Mouse (Mus musculus) erythroblast, adult 5-6 weeks (primary cell): ENCODE results near the gene Pdik1l. TPM values are rescaled to one million over a fixed set of nuclear protein-coding genes. Genes with fewer than 3 reads are reported as not detected.

ENCODE experiments used
- ATAC-seq: replicated peaks from 2 replicates; pipeline ENCODE4 v1.8.0; 2016; ENCODE audit warnings: moderate number of reproducible peaks, mild to moderate bottlenecking, moderate TSS enrichment, inconsistent platforms; ENCODE audit not compliant: poor library complexity, low FRiP score, severe bottlenecking
- total RNA-seq, 2 experiments: library from RNA; stranded (forward) in 1 of 2; stranded (reverse) in 1 of 2; fragments of 150-400 nt in 1 of 2; fragments of 200-764, 138-1000 nt in 1 of 2; gene quantifications; 2 replicates each; pipeline versions ENCODE4 v1.2.3 to v1.2.4; 2015 to 2017; ENCODE audit warnings: low replicate concordance in 2 of 2

The Pdik1l gene
- total RNA-seq, 2 experiments from 2014 or later = 9.8 to 16.2 TPM

DNA sequence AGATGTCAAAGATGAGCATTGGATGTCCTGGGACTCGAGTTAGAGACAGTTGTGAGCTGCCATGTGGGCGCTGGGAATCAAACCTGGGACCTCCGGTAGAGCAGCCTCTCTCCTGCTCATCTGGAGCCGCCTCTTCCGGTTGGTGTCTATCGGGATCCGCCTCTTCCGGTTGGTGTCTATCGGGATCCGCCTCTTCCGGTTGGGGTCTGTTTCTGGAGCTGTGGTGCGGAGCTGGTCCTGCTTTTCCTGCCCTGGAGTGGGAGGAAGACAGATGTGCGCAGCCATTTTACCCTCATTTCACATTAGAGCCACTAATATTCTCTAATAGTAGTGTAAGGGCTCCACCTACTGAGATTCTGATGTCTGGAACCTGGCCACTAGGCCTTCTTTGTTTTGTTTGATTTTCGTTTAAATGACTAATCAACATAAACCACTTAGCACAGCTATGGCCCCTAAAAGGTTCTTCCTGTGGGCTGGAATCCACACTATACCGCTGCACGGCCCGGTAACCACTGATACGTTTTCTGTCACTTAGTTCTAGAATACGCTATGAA is 19.5 kb downstream of the Pdik1l start:
- ATAC-seq = no peak

DNA sequence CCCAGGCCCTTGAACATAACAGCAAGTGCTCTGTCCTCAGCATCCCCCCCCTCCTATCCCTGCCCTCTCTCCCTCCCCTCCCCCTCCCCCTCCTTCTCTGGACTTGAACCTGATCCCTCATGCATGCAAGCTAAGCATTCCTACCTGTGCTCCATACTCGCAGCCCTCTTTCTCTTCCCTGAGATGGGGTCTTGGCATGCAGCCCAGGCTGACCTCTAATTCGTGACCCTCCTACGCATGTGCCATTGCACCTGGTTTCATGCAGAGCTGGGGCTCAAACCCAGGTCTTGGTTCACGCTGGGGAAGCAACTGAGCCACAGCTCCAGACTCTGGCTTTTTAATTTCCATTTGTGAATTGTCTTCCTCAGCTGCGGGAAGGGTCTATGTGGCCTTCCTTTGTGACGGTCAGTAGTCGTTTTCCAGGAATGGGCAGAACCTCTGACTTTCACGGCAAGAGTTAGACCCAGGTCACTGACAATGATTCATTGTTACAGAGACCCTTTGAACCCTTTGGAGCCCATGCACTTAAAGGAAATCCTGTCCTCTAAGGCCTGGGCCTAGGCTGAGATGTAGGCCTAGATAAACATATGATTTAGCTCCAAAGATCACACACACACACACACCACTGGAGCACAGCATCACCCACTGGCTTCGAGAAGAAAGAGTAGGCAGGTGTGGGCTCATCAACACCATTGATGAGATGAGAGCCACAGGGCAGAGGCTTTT is 21.7 kb downstream of the Pdik1l start:
- no peak for ATAC-seq

DNA sequence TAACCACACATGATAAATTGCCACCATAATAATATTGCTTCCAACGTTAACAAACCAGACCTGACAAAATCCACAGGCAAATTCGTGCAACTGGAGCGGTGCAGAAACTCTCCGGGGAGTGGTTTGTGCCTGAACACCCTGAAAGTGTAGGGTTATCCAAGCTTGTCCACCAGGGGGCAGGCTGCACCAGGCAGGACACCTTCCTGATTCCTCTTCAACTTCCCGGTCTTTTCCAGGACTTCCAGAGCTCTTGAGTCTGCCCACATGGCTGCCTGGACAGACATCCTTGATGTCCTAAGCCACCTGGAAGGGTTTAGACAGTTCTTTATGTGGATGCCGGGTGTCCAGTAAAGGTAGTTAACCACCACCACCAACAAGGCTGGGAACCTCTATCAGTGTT is 24.5 kb downstream of the Pdik1l start:
- peak; percentile 72 for ATAC-seq

DNA sequence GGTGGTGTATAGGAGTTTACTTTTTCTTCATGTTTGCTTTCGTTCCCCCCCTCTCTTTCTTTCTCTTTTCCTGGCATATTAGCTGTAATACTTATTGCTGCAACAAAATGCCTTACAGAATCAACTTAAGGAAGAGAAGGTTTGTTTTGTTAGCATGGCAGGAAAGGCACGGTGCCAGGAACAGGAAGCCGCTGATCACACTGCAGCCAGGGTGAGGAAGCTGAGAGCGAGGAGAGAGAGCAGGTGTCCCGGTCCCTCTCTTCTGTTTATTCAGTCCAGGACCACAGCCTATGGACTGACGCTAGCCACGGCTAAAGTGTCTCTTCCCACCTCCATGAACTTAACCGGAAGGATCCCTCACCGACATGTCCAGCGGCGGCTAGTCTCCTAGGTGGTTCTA is 29.3 kb downstream of the Pdik1l start:
- ATAC-seq = no peak

DNA sequence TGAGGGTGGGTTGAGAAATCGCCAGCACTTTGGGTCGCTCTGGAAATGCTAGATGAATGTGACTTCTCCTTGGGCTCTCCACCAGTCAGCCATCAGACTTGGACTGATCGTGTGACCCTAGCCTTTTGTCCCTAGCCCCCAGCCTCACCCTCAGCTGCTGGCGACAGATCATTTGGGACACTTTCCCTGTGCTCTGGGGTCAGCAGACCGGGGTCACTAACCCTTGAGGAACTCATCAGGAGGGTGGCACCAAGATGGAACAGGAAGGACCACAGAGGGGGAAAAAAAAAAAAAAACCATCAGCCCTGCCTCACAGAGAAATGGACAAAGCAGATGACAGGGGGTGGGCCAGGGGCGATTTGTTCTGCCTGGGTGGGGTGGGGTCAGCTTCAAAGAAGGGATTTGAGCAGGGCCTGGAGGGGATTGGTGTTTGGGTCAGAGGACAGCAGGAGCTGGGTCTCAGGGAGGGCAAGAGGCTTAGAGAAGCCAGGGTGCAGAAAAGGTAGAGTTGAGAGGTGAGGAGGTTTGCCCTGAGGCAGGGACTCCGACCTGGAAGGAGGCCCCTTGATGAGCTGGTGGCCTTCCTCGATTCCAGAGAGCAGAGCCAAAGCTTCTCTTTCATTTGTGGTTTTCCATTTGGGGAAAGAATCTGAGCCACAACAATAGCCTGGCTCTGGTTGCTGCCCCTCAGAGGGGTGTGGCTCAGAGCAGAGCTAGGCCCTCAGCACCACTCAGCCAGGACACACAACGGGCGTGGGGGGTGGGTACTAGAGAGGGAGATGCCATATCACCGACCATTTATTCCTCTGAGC is 30.3 kb downstream of the Pdik1l start:
- no peak for ATAC-seq

DNA sequence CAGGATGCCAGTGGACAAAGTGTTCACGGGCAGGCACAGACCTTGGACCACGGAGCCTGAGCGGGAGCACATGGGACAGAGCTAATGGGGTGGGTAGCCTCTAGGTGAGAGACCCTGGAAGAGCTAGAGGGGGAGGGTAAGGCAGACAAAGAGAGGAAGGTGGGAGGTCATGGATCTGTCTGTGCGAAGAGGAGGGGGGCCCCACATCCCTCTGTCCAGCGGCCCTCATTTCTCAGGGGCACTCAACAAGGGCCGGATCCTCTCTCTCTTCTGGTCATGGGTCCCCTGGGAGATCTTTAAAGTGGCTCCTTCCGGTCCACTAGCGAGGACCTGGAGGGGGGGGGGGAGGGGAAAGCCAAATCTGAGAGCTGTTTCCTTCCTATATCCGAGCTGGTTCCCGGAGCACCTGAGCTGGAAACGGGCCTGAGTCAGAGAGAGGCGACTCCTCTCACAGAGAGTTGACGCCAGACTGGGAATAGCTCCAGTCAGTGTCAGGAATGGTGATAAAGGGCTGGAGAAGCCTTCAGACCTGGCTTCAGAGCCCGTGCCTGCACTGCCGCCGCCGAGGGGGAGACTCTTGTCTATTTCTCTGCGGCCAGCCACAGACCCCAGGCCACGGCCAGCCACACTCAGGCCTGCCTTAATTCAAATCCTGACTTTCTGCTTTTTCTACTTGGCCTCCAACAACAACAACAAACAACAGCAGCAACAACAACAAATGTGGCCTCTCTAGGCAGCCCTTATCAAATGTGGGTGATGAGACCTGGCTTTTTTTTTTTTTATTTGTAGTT is 31.1 kb downstream of the Pdik1l start:
- no peak for ATAC-seq

DNA sequence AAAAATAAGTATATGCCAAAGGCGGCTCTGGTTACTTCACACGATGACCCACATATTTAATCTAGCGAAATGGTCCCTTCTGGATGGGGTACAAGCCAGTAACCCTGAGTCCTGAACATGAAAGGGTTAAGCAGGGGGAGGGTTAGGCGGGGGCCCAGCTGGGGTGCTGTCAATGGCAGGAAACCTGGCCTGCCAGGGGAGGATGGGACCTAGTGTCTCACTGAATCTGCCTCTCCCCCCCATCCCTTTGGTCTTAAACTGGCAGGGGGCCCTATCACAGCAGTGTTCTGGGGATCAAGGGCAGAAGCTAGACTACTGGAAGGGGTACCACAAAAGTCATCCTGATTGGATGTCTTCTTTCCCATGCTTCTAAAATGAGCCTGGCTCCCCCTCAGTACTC is 31.8 kb downstream of the Pdik1l start:
- no peak for ATAC-seq

DNA sequence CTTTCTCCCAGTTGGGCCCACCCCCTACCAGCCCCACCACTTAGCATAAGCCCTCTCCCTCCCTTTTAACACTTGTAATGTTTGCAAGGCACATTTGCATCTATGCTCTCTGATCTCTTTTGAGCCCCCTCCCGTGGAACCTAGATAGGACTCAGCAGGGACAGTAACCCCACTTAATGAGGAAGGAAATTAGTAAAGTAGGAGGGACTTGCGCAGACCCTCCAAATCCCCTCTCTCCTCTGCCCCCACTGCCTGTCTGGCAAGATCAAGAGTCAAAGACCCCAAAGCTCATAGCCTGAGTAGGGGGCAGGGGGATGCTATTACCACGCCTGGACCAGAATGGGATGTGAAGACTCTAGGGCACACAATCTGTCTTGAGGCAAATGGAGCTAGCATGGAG is 32.9 kb downstream of the Pdik1l start:
- ATAC-seq = no peak

DNA sequence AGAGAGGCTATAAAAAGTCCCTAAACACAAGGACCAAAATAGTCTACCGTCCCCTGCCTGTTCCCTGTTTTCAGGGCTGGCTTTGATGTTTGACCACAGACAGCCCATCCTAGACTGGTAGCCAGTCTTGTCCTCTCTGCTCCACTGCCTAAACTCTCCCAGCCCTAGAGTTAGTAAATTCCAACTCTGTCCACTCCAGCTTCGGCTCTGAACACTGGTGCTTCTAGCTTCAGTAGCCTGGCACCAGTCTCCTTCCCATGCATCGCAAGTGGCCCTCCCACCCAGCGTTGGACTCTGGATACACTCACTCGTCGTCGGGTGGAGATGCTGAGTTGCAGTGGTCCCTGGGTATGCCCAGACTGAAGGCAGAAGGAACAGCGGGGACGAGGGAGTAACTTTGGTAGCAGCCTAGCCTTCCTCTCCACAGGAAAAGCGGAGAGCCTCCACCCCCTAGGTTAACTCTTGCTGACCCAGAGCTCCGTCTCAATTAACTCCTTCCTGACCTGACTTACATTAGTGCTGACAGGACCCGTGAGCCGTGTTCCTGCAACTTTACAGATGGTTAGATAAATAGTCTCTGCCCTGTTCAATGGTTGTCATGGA is 33.9 kb downstream of the Pdik1l start, which contains the start of gene Grrp1:
Grrp1 (minus strand) TSS at position 385 of the 603 bp plus-strand sequence.
- no peak for ATAC-seq

DNA sequence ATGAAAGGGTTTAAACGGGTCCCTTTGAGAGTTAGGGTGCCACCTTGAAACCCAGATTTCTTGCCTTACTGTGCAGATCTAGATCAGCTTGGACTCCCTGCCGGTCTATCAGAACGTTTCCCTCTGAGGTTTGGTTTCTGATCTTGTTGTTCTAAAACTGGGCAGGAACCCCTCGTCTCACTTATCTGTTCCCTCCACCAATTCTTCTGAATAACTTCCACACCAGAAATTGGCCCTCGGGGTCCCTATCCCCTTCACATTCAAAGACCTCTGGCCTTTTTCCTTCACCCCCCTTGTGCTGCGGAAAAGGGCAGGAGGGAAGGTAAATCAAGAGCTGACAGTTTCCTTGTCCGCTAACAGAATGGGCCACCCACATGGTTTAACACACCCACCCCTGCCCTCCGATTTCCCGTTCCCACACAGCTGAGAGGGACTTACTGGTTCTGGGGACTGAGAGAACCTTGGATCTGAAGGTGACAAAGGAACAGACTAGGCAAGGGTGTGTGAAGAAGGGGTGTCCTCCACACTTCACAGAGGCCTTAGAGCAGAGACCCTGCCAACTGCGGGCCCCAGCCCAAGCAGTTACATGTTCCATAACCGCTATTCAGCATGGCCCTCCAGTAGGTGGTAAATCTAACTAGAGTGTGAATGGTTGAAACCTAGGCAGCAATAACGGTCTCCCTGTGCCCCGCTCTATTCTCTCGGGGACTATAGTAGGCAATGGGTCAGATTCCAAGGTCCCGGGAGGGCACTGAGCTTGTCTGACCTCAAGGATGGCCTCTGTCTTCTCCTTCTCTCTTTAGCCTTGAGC is 34.6 kb downstream of the Pdik1l start:
- ATAC-seq = no peak

DNA sequence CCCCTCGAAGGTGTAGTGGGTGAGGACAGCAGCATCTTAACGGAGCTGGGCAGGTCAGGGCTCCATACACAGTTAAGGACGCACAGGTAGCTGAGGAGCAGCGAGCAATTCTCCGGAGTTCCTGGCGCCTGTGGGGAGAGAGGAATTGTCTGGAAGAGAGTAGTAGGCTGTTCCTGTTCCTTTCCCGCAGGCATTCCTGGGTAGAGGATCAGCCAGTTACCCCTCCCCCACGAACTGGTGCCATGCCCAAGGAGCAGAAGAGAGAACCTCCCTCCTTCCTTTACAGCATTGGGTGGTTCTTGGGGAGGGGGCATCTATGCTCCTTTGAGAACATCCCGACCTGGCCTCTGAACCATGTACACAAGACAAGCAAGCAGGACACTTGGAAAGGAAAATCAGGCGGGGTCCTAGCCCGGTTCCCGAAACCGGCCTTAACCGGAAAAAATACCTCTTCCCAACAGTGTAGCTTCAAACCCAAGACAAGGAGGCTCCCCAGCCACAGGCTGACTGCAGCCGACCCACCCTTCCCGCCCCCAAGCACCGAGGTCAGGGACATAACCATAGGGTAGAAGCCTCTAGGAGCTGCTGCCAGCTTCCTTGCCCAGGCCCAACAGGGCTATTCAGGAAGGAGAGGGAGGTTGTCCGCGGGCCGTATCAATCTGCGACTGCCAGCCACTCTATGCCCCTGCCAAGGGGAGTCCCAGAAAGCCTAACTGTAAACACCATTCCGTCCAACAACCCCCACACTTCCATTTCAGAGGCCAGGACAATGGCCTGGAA is 35.4 kb downstream of the Pdik1l start:
- no peak for ATAC-seq

DNA sequence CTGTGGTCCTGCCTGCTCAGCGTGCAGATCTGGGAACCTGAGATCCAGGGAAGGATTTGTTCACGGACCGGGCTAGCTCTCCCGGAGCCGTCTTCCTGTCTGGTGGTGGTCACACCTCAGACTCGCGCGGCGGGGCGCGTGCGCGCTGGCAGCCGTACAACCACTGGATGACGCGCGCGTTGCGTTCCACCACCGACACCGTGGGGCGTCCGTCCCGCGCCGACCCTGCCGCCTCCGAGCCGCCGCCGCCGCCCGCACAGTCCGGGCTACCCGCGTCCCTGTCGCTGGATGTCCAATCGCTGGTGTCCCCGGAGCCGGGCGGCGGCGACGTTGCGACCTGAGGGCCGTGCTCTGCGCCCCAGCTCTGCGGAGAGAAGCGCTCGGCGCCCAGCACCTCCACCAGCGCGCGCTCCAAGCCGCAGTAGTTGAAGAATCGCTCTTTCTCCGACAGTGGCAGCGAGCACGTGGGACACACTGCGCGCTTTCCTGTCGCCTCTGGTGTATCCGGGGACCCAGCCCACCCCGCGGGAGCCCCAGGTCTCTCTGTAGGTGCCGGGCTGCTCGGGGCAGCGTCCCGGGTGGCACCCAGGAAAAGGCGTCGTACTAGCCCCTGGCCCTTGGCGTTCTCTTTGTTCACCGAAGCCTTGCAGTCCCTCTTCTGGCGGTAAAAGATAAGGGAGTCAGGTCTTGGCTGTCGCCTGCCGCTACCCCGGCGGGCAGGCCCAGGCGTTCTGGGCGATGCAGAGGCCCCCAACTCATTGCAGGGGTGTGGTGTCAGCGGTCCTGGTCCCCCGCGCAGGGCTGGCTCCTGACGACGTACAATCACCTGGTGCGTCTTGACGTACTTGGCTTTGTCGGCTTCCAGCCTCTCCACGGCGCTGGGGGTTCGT is 36.2 kb downstream of the Pdik1l start:
- no peak for ATAC-seq

DNA sequence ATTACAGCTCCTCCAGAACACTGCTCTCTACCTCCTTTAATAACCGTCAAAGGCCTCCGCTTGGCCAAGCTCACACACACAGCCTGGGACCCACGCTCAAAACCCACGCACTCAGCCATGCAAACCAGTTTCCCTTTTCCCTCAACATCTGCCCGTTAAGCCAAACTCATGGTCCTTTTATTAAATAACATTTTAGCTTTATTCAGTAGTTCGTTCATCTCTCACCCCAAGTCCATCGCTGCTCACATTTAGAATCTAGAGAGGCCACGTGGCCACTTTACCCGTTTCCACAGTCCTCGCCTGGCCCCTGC is 36.8 kb downstream of the Pdik1l start:
- no peak for ATAC-seq

DNA sequence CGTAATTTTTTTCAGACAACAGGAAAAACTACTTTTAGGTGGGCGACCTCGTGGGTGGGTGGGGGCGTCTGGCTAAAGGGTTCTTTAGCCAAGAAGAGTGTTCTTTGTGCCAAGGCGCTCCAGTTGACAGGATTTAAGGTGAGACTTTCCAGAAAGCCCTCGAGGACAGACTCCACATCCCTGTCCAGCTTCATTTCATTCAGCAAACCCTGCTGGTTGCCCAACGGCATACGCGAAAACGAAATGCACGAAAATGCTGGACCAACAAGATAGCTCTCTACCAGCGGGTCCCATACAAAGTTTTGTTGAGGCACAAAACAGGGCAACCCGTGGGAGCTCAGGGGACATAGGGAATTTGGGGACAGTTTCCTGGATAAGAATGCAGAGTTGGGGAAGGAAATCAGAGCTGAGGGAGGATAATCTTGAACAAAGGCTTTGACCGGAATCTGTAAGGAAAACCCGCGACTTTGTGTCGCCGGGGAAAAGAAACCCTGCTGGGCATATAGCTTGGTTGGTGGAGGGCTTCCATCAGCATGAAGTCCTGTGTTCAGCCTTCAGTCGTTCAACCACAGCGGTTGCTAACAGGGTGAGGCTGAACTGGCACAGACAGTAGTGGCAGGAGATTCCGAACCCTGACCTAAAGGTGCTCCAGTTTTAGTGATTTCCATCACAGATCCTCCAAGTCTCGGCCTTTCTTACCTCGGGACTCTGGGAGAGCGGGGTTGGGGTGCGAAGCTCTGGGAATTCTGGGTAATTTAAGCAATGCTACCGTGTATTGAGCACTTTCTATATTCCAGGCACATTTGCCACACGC is 37.4 kb downstream of the Pdik1l start:
- no peak for ATAC-seq

DNA sequence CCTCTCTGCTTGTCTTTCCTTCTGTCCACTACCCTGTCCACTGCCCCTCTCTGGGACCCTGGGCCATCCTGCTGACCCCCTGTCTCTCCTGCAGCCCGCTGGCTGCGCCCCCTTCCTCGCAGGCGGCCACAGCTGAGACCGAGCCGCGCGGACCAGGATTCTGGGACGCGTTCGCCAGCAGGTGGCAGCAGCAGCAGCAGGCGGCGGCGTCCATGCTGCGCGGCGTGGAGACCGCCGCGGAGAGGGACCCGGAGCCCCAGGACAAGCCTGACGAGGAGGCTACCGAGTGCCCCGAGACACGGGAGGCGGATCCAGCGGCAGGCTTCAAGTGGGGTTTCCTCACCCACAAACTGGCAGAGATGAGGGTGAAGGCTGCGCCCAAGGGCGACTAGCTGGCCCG is 38.0 kb downstream of the Pdik1l start:
- 0 out of 2 replicates have a peak, but pooled peaks have one; percentile 38 for ATAC-seq

DNA sequence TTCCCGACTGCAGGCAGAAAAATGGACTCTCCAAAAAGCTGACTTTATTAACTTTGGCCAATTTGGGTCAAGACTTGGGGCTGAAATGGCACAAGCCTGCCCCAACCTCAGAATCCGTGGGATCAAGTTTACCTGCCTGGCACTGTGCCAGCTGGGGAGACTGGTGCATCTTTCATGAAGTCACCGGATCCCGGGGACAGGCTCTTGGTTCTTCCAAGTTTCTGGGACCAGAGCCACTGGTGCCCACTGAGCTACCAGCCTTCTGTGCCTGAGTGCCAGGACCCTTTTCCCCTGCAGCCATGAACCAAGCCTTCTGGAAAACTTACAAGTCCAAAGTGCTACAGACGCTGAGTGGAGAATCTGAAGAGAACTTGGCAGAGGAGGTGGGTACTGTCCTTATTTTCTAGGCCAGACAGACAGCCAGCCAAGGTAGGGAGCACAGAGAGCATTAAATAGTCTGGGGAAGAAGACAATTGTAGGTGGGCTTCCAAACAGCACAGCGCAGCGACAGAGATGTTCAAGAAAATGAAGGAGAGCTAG is 40.9 kb downstream of the Pdik1l start, which contains the start of gene Gm30191:
Gm30191 (plus strand) TSS at position 217 of the 540 bp plus-strand sequence.
- no peak for ATAC-seq
